Mouse (Mus musculus): ENCODE measurements around the gene Srd5a3. TPM values are rescaled to one million over a fixed set of nuclear protein-coding genes. Genes with fewer than 3 reads are reported as not detected.
A peak's percentile ranks its signal among the peaks of the same experiment; 100 is the strongest.

Srd5a3 gene
- polyA plus RNA-seq, 1 experiment from 2014 or later = 15.4 TPM

GRCm38 (mm10) chr5:76115436-76116041 is 24.5 kb upstream of the Srd5a3 start:
- Histone ChIP-seq H3K27ac (ENCODE audit: low read depth) (no peak overlapping the region), H3K9me3 (ENCODE audit: low read length) (no peaks in the 10 kb centered on the region), H3K4me2 (ENCODE audit: low read depth, low read length) (no peak overlapping the region), H3K9ac (replicated peaks) (no peak overlapping the region), H3K36me3 (replicated peaks; ENCODE audit: insufficient read depth, low read length) (no peaks in the 10 kb centered on the region), H3K27me3 (ENCODE audit: insufficient read depth, low read length) (no peaks in the 10 kb centered on the region), H3K4me1 (ENCODE audit: insufficient read depth) (no peaks in the 10 kb centered on the region), H3K4me3 (ENCODE audit: low read depth, low read length) (no peak overlapping the region)
- DNase-seq = no peak
- 61% methylated on average over 8 of the region's 8 CpGs for WGBS (ENCODE audit: insufficient replicate concordance)
- TF ChIP-seq CTCF (IDR thresholded peaks at IDR 0.05; ENCODE audit: low read depth) (no peak), EP300 (IDR thresholded peaks at IDR 0.05; ENCODE audit: low read depth) (no peak)
- no peak for ATAC-seq

- Histone ChIP-seq H3K27me3 (ENCODE audit: insufficient read depth, low read length) (no peaks in the 10 kb centered on the region), H3K36me3 (replicated peaks; ENCODE audit: insufficient read depth, low read length) (no peaks in the 10 kb centered on the region), H3K4me2 (ENCODE audit: low read depth, low read length) (no peak overlapping the region), H3K9ac (replicated peaks) (no peak overlapping the region), H3K9me3 (ENCODE audit: low read length) (peaks cover 7% of the 10 kb centered on the region; the same call in 1 of the 2 replicates), H3K4me3 (ENCODE audit: low read depth, low read length) (no peak overlapping the region), H3K4me1 (ENCODE audit: insufficient read depth) (no peaks in the 10 kb centered on the region), H3K27ac (ENCODE audit: low read depth) (no peak overlapping the region)
- TF ChIP-seq EP300 (IDR thresholded peaks at IDR 0.05; ENCODE audit: low read depth) (no peak), CTCF (IDR thresholded peaks at IDR 0.05; ENCODE audit: low read depth) (peak; percentile 84)
- no peak for ATAC-seq
- 33% methylated on average over 7 of the region's 7 CpGs for WGBS (ENCODE audit: insufficient replicate concordance)
- peak; percentile 72 for DNase-seq
These were observed 21.6 kb upstream of the Srd5a3 start for GRCm38 (mm10) chr5:76118441-76118840.

GRCm38 (mm10) chr5:76120634-76121033 is 19.4 kb upstream of the Srd5a3 start:
- TF ChIP-seq CTCF (IDR thresholded peaks at IDR 0.05; ENCODE audit: low read depth) = no peak
- TF ChIP-seq EP300 (IDR thresholded peaks at IDR 0.05; ENCODE audit: low read depth) = no peak
- Histone ChIP-seq H3K4me1 (ENCODE audit: insufficient read depth) (no peaks in the 10 kb centered on the region), H3K27me3 (ENCODE audit: insufficient read depth, low read length) (no peaks in the 10 kb centered on the region), H3K4me3 (ENCODE audit: low read depth, low read length) (no peak overlapping the region), H3K9me3 (ENCODE audit: low read length) (peaks cover 10% of the 10 kb centered on the region; the same call in 1 of the 2 replicates), H3K4me2 (ENCODE audit: low read depth, low read length) (no peak overlapping the region), H3K36me3 (replicated peaks; ENCODE audit: insufficient read depth, low read length) (no peaks in the 10 kb centered on the region), H3K9ac (replicated peaks) (no peak overlapping the region), H3K27ac (ENCODE audit: low read depth) (no peak overlapping the region)
- 69% methylated on average over 5 of the region's 5 CpGs for WGBS (ENCODE audit: insufficient replicate concordance)
- no peak for DNase-seq
- no peak for ATAC-seq

- TF ChIP-seq CTCF (IDR thresholded peaks at IDR 0.05; ENCODE audit: low read depth) (no peak), EP300 (IDR thresholded peaks at IDR 0.05; ENCODE audit: low read depth) (no peak)
- DNase-seq (no peak), ATAC-seq (no peak)
- H3K27me3 ChIP-seq (ENCODE audit: insufficient read depth, low read length) = no peaks in the 10 kb centered on the region
- no peak overlapping the region for H3K4me3 ChIP-seq (ENCODE audit: low read depth, low read length)
- H3K36me3 ChIP-seq (replicated peaks; ENCODE audit: insufficient read depth, low read length) = no peaks in the 10 kb centered on the region
- WGBS (ENCODE audit: insufficient replicate concordance) = 74% methylated on average over 5 of the region's 5 CpGs
- H3K9me3 ChIP-seq (ENCODE audit: low read length) = peaks cover 8% of the 10 kb centered on the region; the same call in 1 of the 2 replicates
- no peak overlapping the region for H3K9ac ChIP-seq (replicated peaks)
- no peaks in the 10 kb centered on the region for H3K4me1 ChIP-seq (ENCODE audit: insufficient read depth)
- H3K4me2 ChIP-seq (ENCODE audit: low read depth, low read length) = no peak overlapping the region
- no peak overlapping the region for H3K27ac ChIP-seq (ENCODE audit: low read depth)
These were observed 12.3 kb upstream of the Srd5a3 start for GRCm38 (mm10) chr5:76127584-76128316.

GRCm38 (mm10) chr5:76130292-76130691 is 9.8 kb upstream of the Srd5a3 start:
- no peak overlapping the region for H3K9ac ChIP-seq (replicated peaks)
- no peak for DNase-seq
- H3K36me3 ChIP-seq (replicated peaks; ENCODE audit: insufficient read depth, low read length) = no peaks in the 10 kb centered on the region
- no peak overlapping the region for H3K27ac ChIP-seq (ENCODE audit: low read depth)
- no peak for ATAC-seq
- no peak overlapping the region for H3K4me2 ChIP-seq (ENCODE audit: low read depth, low read length)
- H3K9me3 ChIP-seq (ENCODE audit: low read length) = no peaks in the 10 kb centered on the region
- H3K27me3 ChIP-seq (ENCODE audit: insufficient read depth, low read length) = no peaks in the 10 kb centered on the region
- no peaks in the 10 kb centered on the region for H3K4me1 ChIP-seq (ENCODE audit: insufficient read depth)
- TF ChIP-seq EP300 (IDR thresholded peaks at IDR 0.05; ENCODE audit: low read depth) (no peak), CTCF (IDR thresholded peaks at IDR 0.05; ENCODE audit: low read depth) (peak; percentile 34)
- H3K4me3 ChIP-seq (ENCODE audit: low read depth, low read length) = no peak overlapping the region
- 39% methylated on average over 2 of the region's 2 CpGs for WGBS (ENCODE audit: insufficient replicate concordance)

- no peaks in the 10 kb centered on the region for H3K4me1 ChIP-seq (ENCODE audit: insufficient read depth)
- H3K36me3 ChIP-seq (replicated peaks; ENCODE audit: insufficient read depth, low read length) = no peaks in the 10 kb centered on the region
- no peak for TF ChIP-seq EP300 (IDR thresholded peaks at IDR 0.05; ENCODE audit: low read depth)
- no peak for TF ChIP-seq CTCF (IDR thresholded peaks at IDR 0.05; ENCODE audit: low read depth)
- H3K27me3 ChIP-seq (ENCODE audit: insufficient read depth, low read length) = no peaks in the 10 kb centered on the region
- ATAC-seq = no peak
- 52% methylated on average over 4 of the region's 4 CpGs for WGBS (ENCODE audit: insufficient replicate concordance)
- H3K9ac ChIP-seq (replicated peaks) = no peak overlapping the region
- no peak overlapping the region for H3K4me2 ChIP-seq (ENCODE audit: low read depth, low read length)
- no peak for DNase-seq
- H3K9me3 ChIP-seq (ENCODE audit: low read length) = 0 out of 2 replicates have a peak, but pooled peaks cover 2% of the 10 kb centered on the region
- H3K4me3 ChIP-seq (ENCODE audit: low read depth, low read length) = no peak overlapping the region
- H3K27ac ChIP-seq (ENCODE audit: low read depth) = peak overlapping the region; percentile 57
These were observed 8.1 kb upstream of the Srd5a3 start for GRCm38 (mm10) chr5:76131990-76132389.

Measured in liver, postnatal 0 days (tissue).